In the genomic region with DNA sequence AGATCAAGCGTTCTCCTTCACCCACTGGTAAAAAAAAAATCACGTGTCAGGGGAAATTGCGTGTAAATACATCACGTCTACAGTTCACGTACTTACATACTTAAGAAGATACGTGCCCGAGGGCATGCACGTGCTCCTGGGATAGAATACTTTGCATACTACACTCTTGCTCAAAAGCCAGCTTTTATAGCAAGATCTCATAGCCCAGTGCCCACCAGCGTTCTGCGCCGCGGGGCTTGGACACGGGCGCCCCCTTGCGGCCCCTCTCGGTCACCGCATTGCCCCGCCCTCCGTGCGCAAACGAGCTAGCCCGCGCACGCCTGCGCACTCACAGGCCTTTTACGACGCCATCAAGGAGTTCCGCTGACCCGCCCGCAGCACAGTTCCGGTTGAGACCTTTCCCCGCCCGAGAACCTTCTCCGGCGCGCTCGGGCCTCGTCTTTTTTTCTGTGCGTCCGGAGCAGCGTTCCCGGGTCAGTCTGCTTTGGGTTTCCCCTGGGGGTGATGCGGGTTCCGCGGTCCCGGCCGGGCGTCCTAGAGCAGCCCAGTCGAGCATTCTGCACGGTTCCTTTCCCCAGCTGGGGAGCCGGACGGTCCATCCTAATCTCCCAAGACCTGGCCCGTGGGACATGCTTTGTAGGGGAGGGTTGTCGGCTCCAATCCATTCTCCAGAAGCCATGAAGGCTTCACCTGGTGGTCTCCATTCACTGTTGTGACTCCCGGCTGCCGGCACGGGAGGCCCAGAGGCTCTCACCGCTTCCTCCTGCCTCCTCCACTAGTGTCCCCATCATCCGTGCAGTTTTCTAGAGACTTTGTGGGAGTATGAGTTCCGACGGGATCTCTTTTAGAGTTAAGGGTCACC, we compare ENCODE assay signal across 8 mouse cellular contexts. TPM values are rescaled to one million over a fixed set of nuclear protein-coding genes. Genes with fewer than 3 reads are reported as not detected.
A peak's percentile ranks its signal among the peaks of the same experiment; 100 is the strongest.
DNase-seq lines count a peak whose midpoint lies in the region; ATAC-seq lines count a peak whose summit lies in the region.

Trappc5 (plus strand) TSS at position 169 of the 862 bp plus-strand sequence.

- peak within 1 kb of the TSS; percentile 97 for H3K9ac ChIP-seq in hindbrain, embryonic 14.5 days

- H3K9me3 ChIP-seq in hindbrain, embryonic 14.5 days (ENCODE audit: control insufficient read depth, low read length) = no peaks in the 10 kb centered on the region

- ATAC-seq in hindbrain, embryonic 14.5 days (ENCODE audit: low FRiP score) = peak; percentile 85

- peak within 1 kb of the TSS; percentile 95 for H3K4me2 ChIP-seq in hindbrain, embryonic 14.5 days (replicated peaks)

- H3K4me1 ChIP-seq in hindbrain, embryonic 14.5 days (replicated peaks; ENCODE audit: control insufficient read depth, insufficient read depth, low read length) = peaks cover 11% of the 10 kb centered on the region

- DNase-seq in R1 (ENCODE audit: low read depth, low spot score) = peak; percentile 95
- DNase-seq in cerebellum, postnatal 25 days = peak; percentile 97
- peak; percentile 93 to 94 for DNase-seq in frontal cortex, postnatal 25 days (ENCODE audit: low spot score in 2 of 2)
- DNase-seq in hindbrain, embryonic 14.5 days (ENCODE audit: low spot score) = peak; percentile 98
- DNase-seq in layer of hippocampus, postnatal 36 days = peak; percentile 96
- peak; percentile 95 for DNase-seq in lung, postnatal 36 days
- DNase-seq in retina, postnatal 1 day = peak; percentile 96
- peak; percentile 86 to 91 for DNase-seq in urinary bladder, adult 18-20 months (ENCODE audit: low spot score in 2 of 2)

- peaks cover 26% of the 10 kb centered on the region for H3K36me3 ChIP-seq in hindbrain, embryonic 14.5 days (replicated peaks; ENCODE audit: control insufficient read depth, insufficient read depth)

- H3K4me3 ChIP-seq in hindbrain, embryonic 14.5 days (replicated peaks; ENCODE audit: low read length) = peak within 1 kb of the TSS; percentile 95

- peak within 1 kb of the TSS; percentile 74 for H3K27ac ChIP-seq in hindbrain, embryonic 14.5 days

- H3K27me3 ChIP-seq in hindbrain, embryonic 14.5 days (ENCODE audit: control insufficient read depth, insufficient read depth, low read length) = no peaks in the 10 kb centered on the region

- 1% methylated on average over 61 of the region's 61 CpGs for WGBS in hindbrain, embryonic 14.5 days

RNA-seq across cellular contexts. Expression of gene Trappc5, which starts in this region (rescaled TPM):
- 47.7 and 51.2 TPM in 2 replicates for polyA plus RNA-seq in hindbrain, embryonic 14.5 days (2014; fragmentation: Nextera tagmentation; extraction: Ambion mirVana)
- total RNA-seq in layer of hippocampus, postnatal 36 days (2021) = 10 to 100 TPM; 26.8 to 31.6 TPM

Comparison
In these comparisons a context has a peak if more than half of its experiments do, and no peak if none do; other contexts are left out.
1. Peak in every context shown above with its lines: DNase-seq, ATAC-seq, H3K4me3 ChIP-seq and H3K27ac ChIP-seq.